Mouse (Mus musculus) megakaryocyte, embryonic 14.5 days (primary cell): ENCODE measurements around the gene Sgcb. TPM values are rescaled to one million over a fixed set of nuclear protein-coding genes. Genes with fewer than 3 reads are reported as not detected.
A peak's percentile ranks its signal among the peaks of the same experiment; 100 is the strongest.

Experiments used
- H3K27me3 ChIP-seq: replicated peaks from 2 replicates; pipeline ENCODE3; 2012; ENCODE audit warnings: inconsistent platforms
- H3K36me3 ChIP-seq: replicated peaks from 2 replicates; pipeline ENCODE3; 2012; ENCODE audit warnings: low read length, inconsistent platforms, mixed read lengths
- H3K4me1 ChIP-seq: 2 replicates; pipeline ENCODE4 v1.6.1; 2012; ENCODE audit warnings: inconsistent platforms
- H3K4me3 ChIP-seq: replicated peaks from 2 replicates; pipeline ENCODE3; 2012; ENCODE audit warnings: moderate library complexity, mild to moderate bottlenecking, inconsistent platforms
- H3K9me3 ChIP-seq: 2 replicates; pipeline ENCODE4 v1.6.1; 2012; ENCODE audit warnings: inconsistent platforms
- FLI1 ChIP-seq: IDR thresholded peaks from 2 replicates; pipeline ENCODE4 v1.6.1; 2012; ENCODE audit warnings: low read length, inconsistent platforms, mixed read lengths
- GATA1 ChIP-seq: IDR thresholded peaks from 3 replicates; pipeline ENCODE4 v1.6.1; 2012; ENCODE audit warnings: mixed read lengths, low read length, inconsistent platforms, borderline replicate concordance
- polyA plus RNA-seq: library from polyadenylated mRNA; stranded (reverse); fragments of >175 nt; gene quantifications from 2 replicates; pipeline ENCODE4 v1.2.3, GENCODE M21; 2012; ENCODE audit warnings: low replicate concordance; ENCODE audit not compliant: insufficient read depth

Gene Sgcb
- polyA plus RNA-seq, 1 experiment: 1.8 TPM

DNA sequence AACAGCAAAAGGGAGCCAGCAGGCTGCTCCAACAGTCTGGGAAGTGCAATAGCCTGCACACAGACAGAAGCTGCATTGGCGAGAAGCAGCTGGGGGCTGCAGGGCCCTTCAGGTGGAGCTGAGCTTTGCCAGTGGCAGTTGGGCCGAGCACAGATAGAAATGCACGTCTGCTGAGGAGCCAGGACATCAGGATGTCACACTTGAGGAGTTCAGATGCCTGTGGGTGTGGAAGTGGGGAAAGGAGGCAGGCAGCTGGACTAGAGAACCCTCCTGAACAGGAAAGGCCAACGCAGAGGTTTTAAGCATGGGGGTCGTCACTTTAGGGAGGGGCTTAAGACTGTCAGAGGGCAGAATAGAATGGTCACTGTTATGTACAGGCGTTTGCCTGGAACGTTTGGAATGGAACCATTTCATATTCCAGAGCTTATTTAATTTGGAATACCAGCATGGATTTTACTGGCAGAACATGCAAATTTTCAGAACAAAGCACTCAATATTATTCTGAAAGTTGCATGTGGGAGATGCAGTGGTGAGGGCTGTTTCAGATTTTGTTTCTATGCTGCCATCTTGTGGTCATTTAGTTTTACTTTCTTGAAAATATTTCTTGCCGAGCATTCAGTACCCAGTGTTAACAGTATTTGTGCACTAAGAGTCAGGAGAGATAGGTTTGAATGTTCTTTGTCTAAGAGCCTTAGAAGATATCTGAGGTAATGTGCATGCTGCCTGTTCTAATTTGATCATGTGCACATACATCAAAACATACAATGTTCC is 10.1 kb downstream of the Sgcb start:
- H3K36me3 ChIP-seq: peaks cover 42% of the 10 kb centered on the region
- no peaks in the 10 kb centered on the region for H3K9me3 ChIP-seq
- peak overlapping the region; percentile 62 for H3K4me3 ChIP-seq
- peaks cover 16% of the 10 kb centered on the region for H3K4me1 ChIP-seq
- no peaks in the 10 kb centered on the region for H3K27me3 ChIP-seq
- no peak for TF ChIP-seq GATA1
- TF ChIP-seq FLI1: no peak

DNA sequence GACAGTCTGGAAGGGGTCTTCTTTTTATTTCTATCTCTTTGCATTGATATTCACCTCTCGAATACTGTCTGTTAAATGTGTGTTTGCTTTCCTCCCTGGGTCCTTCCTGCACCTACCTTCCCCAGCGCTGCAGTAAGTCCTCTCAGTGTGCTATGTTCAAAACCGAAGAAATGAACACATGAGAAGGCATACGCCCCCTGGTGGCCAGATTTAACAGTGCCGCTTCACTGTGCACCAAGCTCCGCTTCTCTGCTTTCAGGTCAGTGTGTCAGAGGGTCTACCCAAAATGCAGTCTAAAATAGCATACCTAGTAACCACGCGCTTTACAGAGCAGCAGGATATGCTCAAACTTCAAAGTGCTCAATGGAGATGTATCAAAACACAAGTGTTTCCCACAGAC is 14.4 kb downstream of the Sgcb start:
- peaks cover 22% of the 10 kb centered on the region for H3K36me3 ChIP-seq
- TF ChIP-seq GATA1 (no peak), FLI1 (no peak)
- no peaks in the 10 kb centered on the region for H3K9me3 ChIP-seq
- no peak overlapping the region for H3K4me3 ChIP-seq
- H3K27me3 ChIP-seq: no peaks in the 10 kb centered on the region
- H3K4me1 ChIP-seq: peaks cover 39% of the 10 kb centered on the region

DNA sequence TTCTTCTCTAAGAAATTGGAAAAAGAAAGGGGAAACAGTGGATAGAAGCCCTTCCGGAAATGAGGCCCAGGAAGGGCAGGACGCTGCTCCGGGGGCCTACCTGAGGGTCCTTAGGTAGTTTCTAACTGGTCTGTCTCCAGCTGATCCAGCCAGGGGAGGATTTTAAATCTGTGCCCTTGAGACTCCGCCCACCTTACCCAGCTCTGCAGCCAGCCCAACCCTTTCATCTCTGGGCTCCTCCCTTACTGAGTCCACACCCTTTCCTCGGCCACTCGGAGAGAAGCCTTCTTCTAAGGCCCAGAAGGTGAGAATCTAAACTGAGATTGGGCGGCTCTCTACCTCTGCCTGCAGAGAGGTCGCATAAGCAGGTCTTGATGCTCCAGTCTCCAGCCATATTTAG is 15.3 kb downstream of the Sgcb start, which contains the start of gene Lrrc66:
TSS of gene Lrrc66 (minus strand) at position 236 of the 400 bp plus-strand sequence.
- Histone ChIP-seq H3K27me3 (peaks cover 2% of the 10 kb centered on the region), H3K4me3 (no peak within 1 kb of the TSS), H3K36me3 (peaks cover 22% of the 10 kb centered on the region), H3K4me1 (peaks cover 34% of the 10 kb centered on the region), H3K9me3 (no peaks in the 10 kb centered on the region)
- no peak for TF ChIP-seq FLI1
- no peak for TF ChIP-seq GATA1

DNA sequence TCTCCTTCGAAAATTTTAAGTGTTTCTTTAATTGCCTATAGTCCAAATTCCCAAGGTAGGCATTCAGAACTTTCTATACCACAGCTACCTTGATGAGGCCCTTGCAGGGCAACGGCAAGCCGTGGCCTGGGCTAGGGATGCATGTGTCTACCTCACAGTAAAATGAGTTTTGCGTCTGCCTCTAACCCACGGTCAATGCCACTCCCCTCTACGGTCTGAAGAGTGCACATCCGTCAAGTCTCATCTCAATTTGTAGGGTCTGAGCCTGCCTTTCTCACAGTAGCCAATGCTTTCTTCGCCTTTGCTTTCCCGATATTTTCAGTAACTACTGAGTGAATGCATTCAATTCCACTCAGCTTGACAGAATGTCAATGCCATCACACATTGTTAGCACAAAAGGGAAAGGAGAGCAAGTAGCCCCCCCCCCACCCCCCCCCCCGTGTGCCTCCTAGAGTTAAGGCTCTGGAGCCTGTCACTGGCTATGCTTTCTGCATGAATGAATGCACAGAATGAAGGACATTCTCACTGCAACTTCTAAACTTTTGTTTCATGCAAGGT is 16.5 kb downstream of the Sgcb start:
- Histone ChIP-seq H3K9me3 (no peaks in the 10 kb centered on the region), H3K27me3 (peaks cover 2% of the 10 kb centered on the region), H3K36me3 (peaks cover 18% of the 10 kb centered on the region), H3K4me1 (peaks cover 26% of the 10 kb centered on the region), H3K4me3 (no peak overlapping the region)
- no peak for TF ChIP-seq FLI1

DNA sequence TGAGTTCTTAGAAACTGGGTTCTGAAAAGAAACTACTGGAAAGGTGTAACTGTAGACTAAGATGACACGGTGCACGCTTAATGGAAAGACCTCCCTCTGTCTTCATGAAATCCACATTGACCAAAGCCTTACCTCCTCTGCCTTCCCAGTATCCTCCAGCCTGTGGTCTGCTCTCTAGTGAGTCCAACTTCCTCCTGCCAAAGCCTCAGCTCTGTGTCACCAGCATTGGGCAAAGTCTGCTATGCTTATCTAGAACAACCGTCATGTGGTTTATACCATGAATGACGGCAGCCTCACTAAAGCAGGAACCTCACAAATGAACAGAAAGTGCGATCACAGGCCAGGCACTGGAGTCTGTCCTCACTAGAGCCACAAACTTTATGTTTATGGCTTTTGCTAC is 17.4 kb downstream of the Sgcb start:
- peak overlapping the region; percentile 85 for H3K4me3 ChIP-seq
- TF ChIP-seq FLI1 (no peak), GATA1 (no peak; the same call in 2 of the 3 replicates)
- H3K36me3 ChIP-seq: peaks cover 12% of the 10 kb centered on the region
- H3K9me3 ChIP-seq: no peaks in the 10 kb centered on the region
- peaks cover 26% of the 10 kb centered on the region for H3K4me1 ChIP-seq
- H3K27me3 ChIP-seq: peaks cover 2% of the 10 kb centered on the region

DNA sequence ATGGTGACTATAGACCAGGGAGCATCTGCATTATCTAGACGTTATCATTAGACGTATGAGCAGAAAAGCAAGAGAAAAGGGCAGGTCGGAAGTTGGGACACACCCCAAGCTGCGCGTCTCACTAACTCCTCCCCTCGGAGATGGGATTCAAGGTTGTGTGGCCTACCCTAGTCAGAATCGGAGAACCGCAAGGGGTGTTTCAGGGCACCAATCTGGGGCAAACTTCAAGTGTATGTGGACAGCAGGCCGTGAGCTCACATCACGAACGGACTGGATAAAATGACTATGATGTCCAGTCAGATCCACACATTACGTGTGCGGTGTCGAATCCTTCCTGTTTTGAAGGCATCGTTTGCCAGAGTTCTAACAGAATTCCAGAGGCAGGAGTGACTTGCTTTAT is 19.6 kb downstream of the Sgcb start:
- H3K4me1 ChIP-seq: peaks cover 29% of the 10 kb centered on the region
- no peak overlapping the region for H3K4me3 ChIP-seq
- no peaks in the 10 kb centered on the region for H3K36me3 ChIP-seq
- peaks cover 4% of the 10 kb centered on the region for H3K27me3 ChIP-seq
- no peaks in the 10 kb centered on the region for H3K9me3 ChIP-seq
- TF ChIP-seq FLI1 (no peak), GATA1 (no peak)

DNA sequence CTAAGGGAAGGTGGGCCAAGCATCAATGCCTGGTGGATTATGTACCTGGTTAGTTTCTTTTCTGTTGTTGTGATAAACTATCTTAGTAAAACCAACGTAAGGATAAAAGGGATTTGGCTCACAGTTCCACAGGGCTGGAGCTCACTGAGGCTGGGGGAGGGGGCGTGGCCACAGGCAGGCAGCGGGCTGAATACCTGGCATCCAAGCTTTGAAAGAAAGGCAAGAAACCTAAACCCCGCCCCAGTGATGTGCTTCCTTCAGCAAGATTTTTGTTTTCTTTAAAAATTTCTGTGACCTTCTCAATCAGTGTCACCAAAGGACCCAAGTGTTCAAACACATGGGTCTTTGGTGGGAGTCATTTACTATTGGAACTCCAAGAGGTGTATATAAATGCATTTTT is 20.0 kb downstream of the Sgcb start:
- no peak for TF ChIP-seq FLI1
- no peak for TF ChIP-seq GATA1
- H3K36me3 ChIP-seq: no peaks in the 10 kb centered on the region
- peaks cover 29% of the 10 kb centered on the region for H3K4me1 ChIP-seq
- H3K4me3 ChIP-seq: no peak overlapping the region
- no peaks in the 10 kb centered on the region for H3K9me3 ChIP-seq
- H3K27me3 ChIP-seq: peaks cover 4% of the 10 kb centered on the region

DNA sequence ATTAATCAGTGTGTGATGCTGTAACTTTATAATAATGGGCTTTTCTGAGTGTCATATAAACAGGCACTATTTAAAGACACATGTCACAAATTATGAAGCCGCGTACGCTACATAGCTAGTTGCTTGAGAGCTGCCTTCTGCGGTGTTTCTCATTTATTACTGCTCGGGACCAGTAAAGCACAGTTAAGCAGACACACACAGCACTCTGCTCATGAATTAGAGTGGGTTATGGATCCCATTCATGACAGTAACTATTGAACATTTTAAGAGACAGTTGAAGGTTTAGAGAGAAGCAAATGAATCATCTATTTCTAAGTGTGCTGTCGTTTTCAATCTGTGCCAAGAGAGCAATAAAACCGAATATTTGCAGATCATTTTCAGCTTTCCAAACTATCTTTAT is 20.7 kb downstream of the Sgcb start:
- Histone ChIP-seq H3K4me3 (no peak overlapping the region), H3K4me1 (peaks cover 32% of the 10 kb centered on the region), H3K27me3 (peaks cover 4% of the 10 kb centered on the region), H3K36me3 (no peaks in the 10 kb centered on the region), H3K9me3 (no peaks in the 10 kb centered on the region)
- TF ChIP-seq GATA1: no peak
- no peak for TF ChIP-seq FLI1

DNA sequence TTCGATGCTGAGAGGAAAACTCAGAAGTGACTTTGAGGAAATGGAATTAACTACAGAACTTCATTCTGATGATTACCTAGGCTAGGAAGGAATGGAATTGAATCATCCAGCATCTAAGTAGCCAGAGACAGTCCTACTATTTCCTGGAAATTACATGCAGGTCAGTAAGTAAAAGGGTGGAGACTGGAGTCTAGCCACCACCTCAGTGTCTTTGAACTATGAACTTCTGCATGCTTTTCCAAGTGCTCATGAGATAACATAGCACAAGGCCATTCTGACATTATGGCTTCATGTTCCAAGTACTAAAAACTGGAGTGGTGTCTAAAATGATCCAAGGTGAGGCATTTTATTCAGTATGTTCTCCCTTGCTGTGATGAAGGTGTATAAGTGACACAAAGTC is 22.1 kb downstream of the Sgcb start:
- no peak overlapping the region for H3K4me3 ChIP-seq
- peaks cover 4% of the 10 kb centered on the region for H3K27me3 ChIP-seq
- H3K4me1 ChIP-seq: peaks cover 23% of the 10 kb centered on the region
- TF ChIP-seq FLI1: no peak
- no peak for TF ChIP-seq GATA1
- no peaks in the 10 kb centered on the region for H3K36me3 ChIP-seq
- H3K9me3 ChIP-seq: no peaks in the 10 kb centered on the region

DNA sequence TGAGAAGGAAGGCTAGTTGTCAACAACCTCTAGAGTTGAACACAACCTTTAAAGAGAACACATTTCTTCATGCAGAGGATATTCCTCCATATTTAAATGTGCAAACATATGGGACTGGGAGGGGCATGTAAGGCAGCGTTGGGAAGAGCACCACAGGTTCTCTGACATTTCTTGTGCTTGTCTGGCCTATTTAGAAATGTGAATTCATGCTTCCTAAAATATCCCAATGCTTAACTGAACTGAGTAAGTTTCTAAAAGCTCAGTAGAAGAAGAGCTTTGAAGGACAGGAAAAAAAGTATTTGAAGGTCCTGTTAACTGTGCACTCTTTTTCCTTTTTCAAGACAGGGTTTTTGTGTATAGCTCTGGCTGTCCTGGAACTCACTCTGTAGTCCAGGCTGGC is 28.6 kb downstream of the Sgcb start:
- H3K36me3 ChIP-seq: no peaks in the 10 kb centered on the region
- TF ChIP-seq GATA1 (no peak), FLI1 (no peak)
- H3K27me3 ChIP-seq: no peaks in the 10 kb centered on the region
- no peaks in the 10 kb centered on the region for H3K9me3 ChIP-seq
- no peak overlapping the region for H3K4me3 ChIP-seq
- peaks cover 19% of the 10 kb centered on the region for H3K4me1 ChIP-seq

DNA sequence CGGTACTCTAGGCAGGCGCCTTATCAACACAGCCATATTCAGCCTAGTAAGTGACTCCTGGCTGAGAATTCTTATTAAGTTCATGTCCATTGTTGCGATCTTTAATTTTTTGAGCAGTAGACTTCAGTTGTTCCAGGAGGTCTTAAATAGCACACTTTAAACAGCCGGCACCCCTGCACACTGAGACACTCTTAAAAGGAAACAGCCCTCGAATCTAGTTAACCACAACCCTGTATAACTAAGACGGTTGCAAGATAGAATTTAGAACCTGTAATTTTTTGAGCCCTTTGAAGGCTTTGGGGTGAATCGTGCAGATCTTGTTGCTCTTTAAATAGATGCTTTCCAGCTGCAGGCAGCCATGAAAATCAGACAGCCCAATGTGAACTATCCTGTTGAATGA is 32.4 kb downstream of the Sgcb start:
- H3K9me3 ChIP-seq: peaks cover 8% of the 10 kb centered on the region
- TF ChIP-seq FLI1: no peak
- no peak for TF ChIP-seq GATA1
- peaks cover 14% of the 10 kb centered on the region for H3K4me1 ChIP-seq

More for the DNA sequence above, 32.4 kb downstream of the Sgcb start:
- Histone ChIP-seq H3K36me3 (no peaks in the 10 kb centered on the region), H3K27me3 (peaks cover 11% of the 10 kb centered on the region), H3K4me3 (no peak overlapping the region)
